Mouse (Mus musculus): ENCODE data around the gene Icam2.

DNA sequence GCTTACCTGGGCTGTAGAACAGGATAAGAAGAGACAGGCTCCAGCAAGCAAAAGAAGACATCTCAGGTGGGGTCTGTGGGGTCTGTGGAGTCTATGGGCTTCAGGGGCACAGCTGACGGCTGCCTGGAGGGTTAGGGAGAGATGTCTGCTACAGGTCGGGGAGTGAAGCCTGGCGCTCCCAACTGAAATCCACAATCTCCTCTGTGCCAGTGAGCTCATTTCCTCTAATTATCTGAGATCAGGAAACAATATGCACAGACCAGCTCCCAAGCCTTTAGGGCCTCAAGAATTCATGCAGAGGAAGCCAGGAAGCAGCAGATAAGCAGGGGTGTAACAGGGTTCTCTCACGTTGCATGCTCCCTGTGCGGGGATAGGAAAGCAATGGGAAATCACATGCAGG, 5.5 kb downstream of the Icam2 start:
- TF ChIP-seq GATA1 (IDR thresholded peaks at IDR 0.05; ENCODE audit: low read length) (no peak), TAL1 (IDR thresholded peaks at IDR 0.05; ENCODE audit: low read length) (no peak)
